Mouse (Mus musculus): ENCODE measurements around the gene Mapk7. TPM values are rescaled to one million over a fixed set of nuclear protein-coding genes. Genes with fewer than 3 reads are reported as not detected.

Gene Mapk7
- total RNA-seq (2021) = 10 to 100 TPM; 26.2 to 28.5 TPM
- long read RNA-seq, experiment 1, transcript Mapk7-201 (7 exons, 3,019 nt) = major isoform, 15 of 40 reads
- long read RNA-seq, experiment 1, partial matches to known transcripts = 10 of 40 reads
- long read RNA-seq, experiment 1, other reads (novel, unspliced or antisense) = 13 of 40 reads
- long read RNA-seq, experiment 2, transcript Mapk7-201 (7 exons, 3,019 nt) = major isoform, 19 of 56 reads
- long read RNA-seq, experiment 2, partial matches to known transcripts = 15 of 56 reads
- long read RNA-seq, experiment 2, other reads (novel, unspliced or antisense) = 21 of 56 reads

DNA sequence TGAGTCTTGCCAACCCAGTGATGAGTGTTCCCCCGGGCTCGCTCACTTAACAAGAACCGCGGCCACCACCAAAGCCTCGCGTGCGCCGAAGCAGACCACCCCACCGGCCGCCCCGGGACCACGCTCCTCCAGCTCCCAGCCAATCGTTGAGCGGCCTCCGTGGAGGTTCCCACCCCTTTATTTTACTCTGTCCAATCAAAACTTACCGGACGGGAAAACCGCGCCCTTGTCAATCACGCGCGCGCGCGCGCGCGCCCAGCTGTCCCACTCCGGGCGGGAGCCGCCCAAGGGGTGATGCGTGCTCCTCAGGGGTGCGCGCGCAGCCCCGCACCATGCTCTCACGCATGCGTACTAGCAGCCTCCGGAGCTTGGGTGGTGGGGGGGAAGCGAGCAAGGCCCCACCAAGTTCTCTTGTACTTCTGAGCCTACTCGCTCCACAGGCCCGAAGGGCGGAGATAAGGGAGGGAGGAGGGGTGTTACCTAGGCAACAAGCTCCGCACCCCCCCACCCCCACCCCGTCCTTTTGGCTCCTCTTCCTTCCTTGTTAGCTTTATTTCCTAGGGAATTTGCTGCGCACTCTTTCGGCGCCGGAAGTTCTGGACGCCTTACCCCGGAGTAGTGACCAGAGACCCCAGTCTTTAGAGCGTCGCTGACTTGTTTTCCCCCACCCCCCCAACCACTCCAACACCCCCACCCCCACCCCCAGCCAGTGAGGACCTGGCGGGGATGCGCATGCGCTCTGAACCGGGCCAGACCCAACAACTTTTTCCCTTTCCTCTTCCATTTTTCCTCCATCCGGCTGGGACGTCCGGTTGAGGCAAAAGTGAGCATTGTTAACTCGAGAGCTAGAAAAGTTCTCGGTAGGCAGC lies at the start of gene Mapk7:
Mapk7 (minus strand) TSS at position 278 of the 869 bp plus-strand sequence.
- peak within 1 kb of the TSS; percentile 94 for H3K27ac ChIP-seq
- DNase-seq (ENCODE audit: low spot score in 2 of 2) = peak; percentile 95
- peak within 1 kb of the TSS; percentile 82 for H3K4me3 ChIP-seq
- no peak for TF ChIP-seq CTCF (conservative IDR thresholded peaks at IDR 0.05)

DNA sequence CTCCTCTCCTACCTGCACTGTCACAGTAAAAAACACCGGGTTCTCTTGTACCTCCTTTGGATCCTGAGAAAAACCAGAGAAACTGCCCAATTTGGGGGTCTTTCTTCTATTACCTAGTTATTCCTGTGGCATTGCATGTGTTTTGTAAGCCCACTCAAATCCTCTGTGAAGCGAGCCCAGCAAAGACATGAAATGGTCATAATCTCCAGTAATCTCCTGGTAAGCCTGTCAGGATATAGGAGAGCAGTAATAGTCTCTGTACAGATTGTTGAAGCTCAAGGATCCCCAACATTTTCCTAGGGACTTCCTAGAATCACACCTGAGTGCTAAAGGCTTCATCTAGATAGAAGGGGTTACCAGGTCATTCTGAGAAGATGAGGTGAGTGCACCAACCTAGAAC lies 46.9 kb upstream of the Mapk7 start:
- DNase-seq (ENCODE audit: low spot score in 2 of 2) = no peak
- TF ChIP-seq CTCF (conservative IDR thresholded peaks at IDR 0.05) = no peak
- Histone ChIP-seq H3K4me3 (no peak overlapping the region), H3K27ac (peak overlapping the region; percentile 86)

- DNase-seq (ENCODE audit: low spot score in 2 of 2) = no peak
- Histone ChIP-seq H3K27ac (peak overlapping the region; percentile 86), H3K4me3 (no peak overlapping the region)
- no peak for TF ChIP-seq CTCF (conservative IDR thresholded peaks at IDR 0.05)
These were observed 46.4 kb upstream of the Mapk7 start for GRCm38 (mm10) chr11:61540642-61541041.

- Histone ChIP-seq H3K4me3 (no peak overlapping the region), H3K27ac (peak overlapping the region; percentile 86)
- no peak for TF ChIP-seq CTCF (conservative IDR thresholded peaks at IDR 0.05)
- DNase-seq (ENCODE audit: low spot score in 2 of 2) = peak in 1 of 2 experiments; percentile 52
These were observed 43.2 kb upstream of the Mapk7 start for GRCm38 (mm10) chr11:61537362-61537761.

- no peak for TF ChIP-seq CTCF (conservative IDR thresholded peaks at IDR 0.05)
- H3K27ac ChIP-seq = peak overlapping the region; percentile 86
- no peak for DNase-seq (ENCODE audit: low spot score in 2 of 2)
- H3K4me3 ChIP-seq = no peak overlapping the region
These were observed 42.7 kb upstream of the Mapk7 start for GRCm38 (mm10) chr11:61536952-61537351.

- no peak overlapping the region for H3K4me3 ChIP-seq
- TF ChIP-seq CTCF (conservative IDR thresholded peaks at IDR 0.05) = no peak
- H3K27ac ChIP-seq = peak overlapping the region; percentile 86
- no peak for DNase-seq (ENCODE audit: low spot score in 2 of 2)
These were observed 41.3 kb upstream of the Mapk7 start for GRCm38 (mm10) chr11:61535530-61535929.

DNA sequence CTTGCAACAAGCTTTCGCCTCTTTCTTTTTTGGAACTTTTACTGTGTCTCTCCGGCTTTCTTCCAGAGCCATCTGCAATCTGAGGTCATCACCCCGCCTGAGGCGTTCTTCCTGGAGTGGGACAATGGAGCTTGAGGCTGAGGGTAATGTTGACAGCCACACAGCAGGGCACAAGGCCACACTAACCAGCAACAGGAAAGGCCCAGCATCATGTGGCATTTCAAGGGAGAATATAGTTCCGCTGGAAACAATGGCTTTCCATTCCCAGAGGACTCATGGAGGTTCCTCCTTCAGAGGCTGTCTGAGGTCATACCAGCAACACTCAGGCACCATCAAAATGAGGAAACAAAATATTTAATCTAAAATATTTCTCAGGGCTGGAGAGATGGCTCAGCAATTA lies 39.4 kb upstream of the Mapk7 start:
- DNase-seq (ENCODE audit: low spot score in 2 of 2) = no peak
- no peak overlapping the region for H3K4me3 ChIP-seq
- TF ChIP-seq CTCF (conservative IDR thresholded peaks at IDR 0.05) = no peak
- peak overlapping the region; percentile 86 for H3K27ac ChIP-seq

DNA sequence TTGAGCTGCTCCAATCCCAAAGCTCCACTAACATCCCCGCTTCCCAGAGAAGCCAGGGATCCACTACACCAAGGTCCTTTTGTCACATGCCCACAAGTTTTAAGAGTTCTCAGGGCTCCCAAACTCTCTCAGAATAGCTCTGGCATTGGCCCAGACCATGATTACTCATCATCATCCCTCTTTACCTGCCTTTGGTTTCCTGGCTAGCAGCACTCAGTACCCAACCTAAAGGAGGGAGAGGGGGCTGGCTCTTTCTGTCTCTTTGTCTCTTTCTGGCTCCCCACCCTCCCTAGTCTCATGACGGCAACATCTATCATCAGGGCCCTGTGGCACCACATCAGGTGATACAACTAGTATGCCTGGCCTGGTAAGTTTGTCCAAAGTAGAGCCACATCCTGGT lies 38.6 kb upstream of the Mapk7 start:
- DNase-seq (ENCODE audit: low spot score in 2 of 2) = no peak
- Histone ChIP-seq H3K27ac (peak overlapping the region; percentile 86), H3K4me3 (no peak overlapping the region)
- TF ChIP-seq CTCF (conservative IDR thresholded peaks at IDR 0.05) = no peak

DNA sequence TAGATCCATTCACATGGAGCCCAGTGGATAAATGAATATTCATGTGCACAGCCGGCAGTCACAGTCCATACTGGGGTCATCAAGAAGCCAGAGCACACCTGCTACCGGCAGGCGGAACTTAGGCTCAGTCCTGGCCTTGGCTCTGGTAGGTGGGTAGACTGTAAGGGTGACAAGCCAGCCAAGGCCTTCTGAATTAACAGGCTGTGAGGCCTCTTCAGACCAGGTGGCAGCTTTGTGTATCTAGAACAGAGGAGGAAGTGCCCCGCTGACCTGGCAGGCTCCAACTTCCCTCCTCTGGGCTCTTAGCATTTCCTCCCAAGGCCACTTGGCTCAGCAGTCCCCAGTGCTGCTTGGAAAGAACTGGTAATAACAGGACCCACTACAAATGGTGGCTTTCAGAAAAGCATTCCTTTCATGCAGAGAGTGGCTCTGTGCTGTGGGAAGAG lies 35.1 kb upstream of the Mapk7 start:
- DNase-seq (ENCODE audit: low spot score in 2 of 2) = peak in 1 of 2 experiments; percentile 54
- Histone ChIP-seq H3K27ac (peak overlapping the region; percentile 86), H3K4me3 (no peak overlapping the region)
- peak; percentile 31 for TF ChIP-seq CTCF (conservative IDR thresholded peaks at IDR 0.05)

GRCm38 (mm10) chr11:61526872-61527271 lies 32.7 kb upstream of the Mapk7 start:
- no peak overlapping the region for H3K4me3 ChIP-seq
- peak in 1 of 2 experiments; percentile 58 for DNase-seq (ENCODE audit: low spot score in 2 of 2)
- TF ChIP-seq CTCF (conservative IDR thresholded peaks at IDR 0.05) = no peak
- H3K27ac ChIP-seq = peak overlapping the region; percentile 86

- DNase-seq (ENCODE audit: low spot score in 2 of 2) = no peak
- no peak for TF ChIP-seq CTCF (conservative IDR thresholded peaks at IDR 0.05)
- peak overlapping the region; percentile 47 for H3K27ac ChIP-seq
- no peak overlapping the region for H3K4me3 ChIP-seq
These were observed 25.4 kb upstream of the Mapk7 start for GRCm38 (mm10) chr11:61519484-61520107.

GRCm38 (mm10) chr11:61518871-61519270 lies 24.7 kb upstream of the Mapk7 start:
- Histone ChIP-seq H3K4me3 (no peak overlapping the region), H3K27ac (peak overlapping the region; percentile 47; the same call in 1 of the 2 replicates)
- no peak for DNase-seq (ENCODE audit: low spot score in 2 of 2)
- no peak for TF ChIP-seq CTCF (conservative IDR thresholded peaks at IDR 0.05)

DNA sequence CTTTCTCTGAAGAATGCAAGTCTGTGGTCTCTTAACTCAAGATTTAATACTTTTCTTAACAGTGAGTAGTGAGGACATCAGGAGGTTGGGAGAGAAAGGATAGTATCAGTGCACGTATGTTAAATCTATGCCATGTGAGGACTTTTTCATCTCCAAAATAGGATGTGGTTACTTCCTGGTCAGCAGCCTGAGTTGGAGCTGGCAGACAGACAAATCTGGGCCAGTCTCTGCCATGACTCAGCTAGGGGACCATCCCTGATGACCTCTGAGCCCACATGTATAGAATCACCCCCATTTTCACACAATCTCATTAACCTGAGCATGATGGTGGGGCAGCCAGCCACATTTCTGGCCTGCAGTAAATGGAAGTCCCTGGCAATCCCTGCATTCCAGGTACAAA lies 23.8 kb upstream of the Mapk7 start:
- DNase-seq (ENCODE audit: low spot score in 2 of 2) = no peak
- no peak overlapping the region for H3K4me3 ChIP-seq
- no peak for TF ChIP-seq CTCF (conservative IDR thresholded peaks at IDR 0.05)
- H3K27ac ChIP-seq = peak overlapping the region; percentile 20; the same call in 1 of the 2 replicates

All from layer of hippocampus, adult 2 months (tissue).